Mouse (Mus musculus): ENCODE measurements around the gene Krr1. TPM values are rescaled to one million over a fixed set of nuclear protein-coding genes. Genes with fewer than 3 reads are reported as not detected.
A peak's percentile ranks its signal among the peaks of the same experiment; 100 is the strongest.

Gene Krr1
- total RNA-seq (2012; rRNA removed): 69.4 and 84.9 TPM in 2 replicates
- polyA plus RNA-seq (2012; ENCODE audit: insufficient read depth in 1 of 2, insufficient read length in 2 of 2, low read depth in 1 of 2, low replicate concordance in 2 of 2, missing spikeins in 1 of 2): 10 to 100 TPM; 66.3 to 67.2 TPM

GRCm38 (mm10) chr10:111972542-111973361 lies at the start of gene Krr1:
Krr1 (plus strand) TSS chr10:111972664.
- TF ChIP-seq USF1 (IDR thresholded peaks at IDR 0.05; ENCODE audit: low read depth, low read length) (peak; percentile 81), TBP (IDR thresholded peaks at IDR 0.05; ENCODE audit: low read depth, low read length) (peak; percentile 97), CTCF (IDR thresholded peaks at IDR 0.05 in 2 of 3, conservative IDR thresholded peaks at IDR 0.05 in 1 of 3; ENCODE audit: control insufficient read depth in 1 of 3, insufficient read depth in 1 of 3, low read depth in 2 of 3, low read length in 3 of 3, poor library complexity in 1 of 3, severe bottlenecking in 1 of 3) (no peak), MAZ (IDR thresholded peaks at IDR 0.05; ENCODE audit: low read depth, low read length) (peak; percentile 91; the same call in 1 of the 2 replicates), MYC (IDR thresholded peaks at IDR 0.05; ENCODE audit: low read depth, low read length) (peak; percentile 83), ELF1 (IDR thresholded peaks at IDR 0.05; ENCODE audit: low read depth, low read length) (peak; percentile 92), SMC3 (IDR thresholded peaks at IDR 0.05; ENCODE audit: low read depth, low read length) (no peak), MXI1 (IDR thresholded peaks at IDR 0.05; ENCODE audit: low read depth, low read length) (peak; percentile 94), ZMIZ1 (IDR thresholded peaks at IDR 0.05; ENCODE audit: low read depth, low read length) (no peak), CHD2 (IDR thresholded peaks at IDR 0.05; ENCODE audit: low read length) (peak; percentile 55; the same call in 1 of the 2 replicates), CHD1 (IDR thresholded peaks at IDR 0.05; ENCODE audit: low read depth, low read length) (no peak), MAFK (IDR thresholded peaks at IDR 0.05; ENCODE audit: borderline replicate concordance, low read depth, low read length) (no peak), MAX (IDR thresholded peaks at IDR 0.05; ENCODE audit: low read length) (peak; percentile 54; the same call in 1 of the 2 replicates), E2F4 (IDR thresholded peaks at IDR 0.05; ENCODE audit: borderline replicate concordance, low read depth, low read length) (no peak), SIN3A (IDR thresholded peaks at IDR 0.05; ENCODE audit: low read length) (peak; percentile 89), GATA1 (IDR thresholded peaks at IDR 0.05; ENCODE audit: low read depth, low read length) (no peak), POLR2AphosphoS2 (IDR thresholded peaks at IDR 0.05; ENCODE audit: low read length) (peak; percentile 63; the same call in 1 of the 2 replicates), NELFE (IDR thresholded peaks at IDR 0.05; ENCODE audit: low read depth, low read length) (peak; percentile 71), TCF12 (IDR thresholded peaks at IDR 0.05; ENCODE audit: low read depth, low read length) (peak; percentile 84), POLR2A (IDR thresholded peaks at IDR 0.05; ENCODE audit: control insufficient read depth in 1 of 2, insufficient read depth in 1 of 2, low read depth in 1 of 2, low read length in 2 of 2, poor library complexity in 1 of 2) (peak; percentile 65 to 92; a peak in 3 of 4 replicates), BHLHE40 (IDR thresholded peaks at IDR 0.05; ENCODE audit: borderline replicate concordance, low read depth, low read length) (peak; percentile 56; the same call in 1 of the 2 replicates), ZC3H11A (IDR thresholded peaks at IDR 0.05; ENCODE audit: low read depth, low read length) (no peak), HCFC1 (IDR thresholded peaks at IDR 0.05; ENCODE audit: low read depth, low read length) (peak; percentile 100), MYB (IDR thresholded peaks at IDR 0.05; ENCODE audit: low read depth, low read length) (no peak), KAT2A (conservative IDR thresholded peaks at IDR 0.05; ENCODE audit: low read depth, low read length) (peak; percentile 97), UBTF (IDR thresholded peaks at IDR 0.05; ENCODE audit: borderline replicate concordance, insufficient read depth, low read depth, low read length) (no peak), EP300 (IDR thresholded peaks at IDR 0.05; ENCODE audit: low read depth in 1 of 2, low read length in 2 of 2) (no peak), NRF1 (IDR thresholded peaks at IDR 0.05; ENCODE audit: insufficient read depth, low read depth, low read length, poor library complexity, severe bottlenecking) (peak; percentile 52), TAL1 (IDR thresholded peaks at IDR 0.05; ENCODE audit: low read length) (no peak), ETS1 (IDR thresholded peaks at IDR 0.05; ENCODE audit: low read depth, low read length) (peak; percentile 66; the same call in 1 of the 2 replicates)
- Histone ChIP-seq H3K36me3 (ENCODE audit: control insufficient read depth in 1 of 2, insufficient read depth in 2 of 2, low read length in 2 of 2) (peaks cover 1 to 4% of the 10 kb centered on the region in 2 experiments; a peak in 3 of 4 replicates), H3K9me3 (replicated peaks; ENCODE audit: insufficient read depth, low read length) (no peaks in the 10 kb centered on the region), H3K9ac (ENCODE audit: control insufficient read depth, low read depth, low read length, poor library complexity, severe bottlenecking) (peak within 1 kb of the TSS; percentile 95), H3K4me1 (ENCODE audit: control insufficient read depth in 1 of 2, insufficient read depth in 2 of 2, low read length in 2 of 2) (peaks cover 0 to 2% of the 10 kb centered on the region in 2 experiments; a peak in 2 of 4 replicates), H3K4me3 (ENCODE audit: control insufficient read depth in 1 of 2, insufficient read depth in 1 of 2, low read depth in 2 of 2, low read length in 2 of 2) (peak within 1 kb of the TSS; percentile 55 to 98), H3K79me2 (ENCODE audit: control insufficient read depth, insufficient read depth, low read length, poor library complexity) (peaks cover 35% of the 10 kb centered on the region), H3K27ac (ENCODE audit: control insufficient read depth, low read depth, low read length) (peak within 1 kb of the TSS; percentile 81), H3K27me3 (ENCODE audit: control insufficient read depth in 1 of 2, insufficient read depth in 2 of 2, low read length in 2 of 2) (peaks cover 3 to 5% of the 10 kb centered on the region in 2 experiments; a peak in 3 of 4 replicates)
- DNase-seq (ENCODE audit: low read depth, low spot score): peak; percentile 98
